Mouse (Mus musculus) liver, postnatal 0 days (tissue): ENCODE measurements around the gene Nxf1.

Source experiments
- CTCF ChIP-seq: sonication (generic); IDR thresholded peaks from 2 replicates; pipeline ENCODE4 v1.5.1; 2016; ENCODE audit warnings: antibody characterized with exemption, low read depth
- EP300 ChIP-seq: IDR thresholded peaks from 2 replicates; pipeline ENCODE4 v1.6.1; 2016; ENCODE audit warnings: antibody characterized with exemption, low read depth, mild to moderate bottlenecking

- TF ChIP-seq CTCF (no peak), EP300 (0 out of 2 replicates have a peak, but pooled peaks have one; percentile 19)
Observed at GRCm38 (mm10) chr19:8798264-8798946, 41.5 kb downstream of the Nxf1 start, which contains the start of gene Polr2g.
